In the genomic region with DNA sequence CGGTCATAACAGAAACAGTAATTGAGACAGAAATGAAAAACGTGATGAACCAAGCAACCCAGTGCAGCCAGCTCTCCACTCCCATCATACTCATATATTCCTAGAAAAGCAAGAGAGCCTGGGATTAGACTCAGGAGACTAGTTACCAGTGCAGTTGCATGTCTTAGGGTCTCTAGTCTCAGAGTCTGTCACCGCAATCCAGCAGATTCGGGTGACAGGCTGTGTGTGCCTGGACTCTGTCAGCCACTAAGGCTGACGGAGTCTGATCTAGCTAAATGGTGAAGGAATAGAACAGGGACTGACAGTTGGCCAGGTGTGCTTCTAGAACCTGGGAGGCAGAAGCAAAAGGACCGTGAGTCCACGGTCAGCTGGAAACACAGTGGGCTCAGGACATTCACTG, we compare ENCODE assay signal across 32 mouse cellular contexts. TPM values are rescaled to one million over a fixed set of nuclear protein-coding genes. Genes with fewer than 3 reads are reported as not detected.
"Had no signal": no experiment of that assay in that cellular context is flagged by ENCODE, and none has a peak within 500 bp of the region (broad histone marks: within the 10 kb centered on the region; RNA-seq: fewer than 3 reads in every experiment).

No protein-coding gene starts in this region.

- H3K9me3 ChIP-seq: embryonic facial prominence, embryonic 10.5 days; embryonic facial prominence, embryonic 12.5 days; embryonic facial prominence, embryonic 13.5 days; embryonic facial prominence, embryonic 15.5 days; forebrain, embryonic 10.5 days; forebrain, embryonic 12.5 days; forebrain, embryonic 13.5 days; forebrain, embryonic 15.5 days had no signal

- DNase-seq: cerebellum, adult 2 months; cerebellum, adult 8-10 months; cerebellum, adult 9-10 months; cerebellum, adult 9-11 months; cerebellum, postnatal 10 days; cerebellum, postnatal 14 days; cerebellum, postnatal 25 days; cerebellum, postnatal 36 days; embryo, embryonic 11 days; forebrain, postnatal 0 days; gastrocnemius, adult 2 months; gastrocnemius, postnatal 10 days; gastrocnemius, postnatal 14 days; gastrocnemius, postnatal 25 days; gastrocnemius, postnatal 36 days; heart, adult 18-20 months; heart, adult 2 months had no signal

- H3K27me3 ChIP-seq: embryonic facial prominence, embryonic 12.5 days; embryonic facial prominence, embryonic 13.5 days; embryonic facial prominence, embryonic 15.5 days; forebrain, embryonic 12.5 days; forebrain, embryonic 13.5 days; forebrain, embryonic 15.5 days had no signal

- H3K4me3 ChIP-seq: embryonic facial prominence, embryonic 10.5 days; embryonic facial prominence, embryonic 12.5 days; embryonic facial prominence, embryonic 13.5 days; embryonic facial prominence, embryonic 15.5 days; erythroblast, embryonic 14.5 days; forebrain, embryonic 10.5 days; forebrain, embryonic 12.5 days; forebrain, embryonic 13.5 days; forebrain, embryonic 15.5 days; gastrocnemius, adult 2 months; heart, adult 2 months had no signal

- H3K36me3 ChIP-seq: embryonic facial prominence, embryonic 10.5 days; embryonic facial prominence, embryonic 12.5 days; embryonic facial prominence, embryonic 13.5 days; embryonic facial prominence, embryonic 15.5 days; forebrain, embryonic 10.5 days; forebrain, embryonic 12.5 days; forebrain, embryonic 15.5 days had no signal

- H3K27ac ChIP-seq: embryonic facial prominence, embryonic 10.5 days; embryonic facial prominence, embryonic 12.5 days; embryonic facial prominence, embryonic 13.5 days; embryonic facial prominence, embryonic 15.5 days; forebrain, embryonic 10.5 days; forebrain, embryonic 12.5 days; forebrain, embryonic 13.5 days; forebrain, embryonic 15.5 days; gastrocnemius, adult 2 months; heart, adult 2 months had no signal

- H3K4me1 ChIP-seq: embryonic facial prominence, embryonic 10.5 days; embryonic facial prominence, embryonic 12.5 days; embryonic facial prominence, embryonic 13.5 days; embryonic facial prominence, embryonic 15.5 days; forebrain, embryonic 10.5 days; forebrain, embryonic 12.5 days; forebrain, embryonic 13.5 days; forebrain, embryonic 15.5 days had no signal

RNA-seq across cellular contexts. Expression of gene Abca17, which starts 23.2 kb away (rescaled TPM):
- total RNA-seq: gastrocnemius, adult 18-20 months; gastrocnemius, adult 2 months; gastrocnemius, adult 8-10 months; gastrocnemius, postnatal 25 days; gastrocnemius, postnatal 36 days; granulocyte monocyte progenitor cell, adult 5-6 weeks; heart, adult 2 months had no signal
- polyA plus RNA-seq: embryonic facial prominence, embryonic 10.5 days; embryonic facial prominence, embryonic 11.5 days; embryonic facial prominence, embryonic 13.5 days; embryonic facial prominence, embryonic 14.5 days; embryonic facial prominence, embryonic 15.5 days; erythroblast, embryonic 14.5 days; forebrain, embryonic 10.5 days; forebrain, embryonic 11.5 days; forebrain, embryonic 12.5 days; forebrain, embryonic 15.5 days; heart, adult 2 months had no signal
